In the genomic region with DNA sequence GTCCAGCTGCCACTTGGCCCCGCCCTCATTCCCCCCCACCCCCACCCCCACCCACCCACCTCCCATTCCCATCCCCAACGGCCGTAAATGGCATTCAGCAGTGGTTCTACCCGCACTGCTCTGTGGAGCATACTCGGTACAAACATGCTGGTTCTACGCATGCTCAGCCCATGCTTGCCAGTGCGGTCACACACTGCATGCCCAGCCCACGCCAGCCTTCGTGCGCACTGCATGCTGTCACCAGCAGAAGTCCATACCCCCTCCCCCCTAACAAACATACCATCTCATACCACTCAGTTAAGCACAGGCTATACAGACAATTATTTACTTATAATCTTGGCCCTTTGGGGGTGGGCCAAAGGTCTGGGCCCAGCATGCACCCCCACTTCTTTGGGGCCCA, we compare ENCODE assay signal across 11 mouse cellular contexts.
"Had no signal": no experiment of that assay in that cellular context is flagged by ENCODE, and none has a peak within 500 bp of the region (broad histone marks: within the 10 kb centered on the region; RNA-seq: fewer than 3 reads in every experiment).

No protein-coding gene starts in this region.

- H3K9ac ChIP-seq: limb, embryonic 12.5 days; lung, embryonic 15.5 days; midbrain, embryonic 13.5 days had no signal

- DNase-seq: kidney, adult 11 months; kidney, postnatal 10 days; kidney, postnatal 4 days; liver; lung, postnatal 14 days; thymus, postnatal 4 days had no signal

- H3K4me1 ChIP-seq: limb, embryonic 12.5 days; lung, embryonic 15.5 days; midbrain, embryonic 13.5 days had no signal

- H3K27ac ChIP-seq: limb, embryonic 12.5 days; lung, embryonic 15.5 days; macrophage; midbrain, embryonic 13.5 days; stomach, postnatal 0 days had no signal

- H3K27me3 ChIP-seq: limb, embryonic 12.5 days; lung, embryonic 15.5 days; midbrain, embryonic 13.5 days had no signal

- H3K9me3 ChIP-seq: limb, embryonic 12.5 days; lung, embryonic 15.5 days; midbrain, embryonic 13.5 days had no signal

- H3K4me2 ChIP-seq: limb, embryonic 12.5 days; lung, embryonic 15.5 days; midbrain, embryonic 13.5 days had no signal

- H3K4me3 ChIP-seq: limb, embryonic 12.5 days; lung, embryonic 15.5 days; midbrain, embryonic 13.5 days had no signal

- ATAC-seq: midbrain, embryonic 13.5 days had no signal
